Mouse (Mus musculus): ENCODE results near the gene Ssr3. TPM values are rescaled to one million over a fixed set of nuclear protein-coding genes. Genes with fewer than 3 reads are reported as not detected.

The Ssr3 gene
- polyA plus RNA-seq (2015; fragmentation: Nextera tagmentation; extraction: Ambion mirVana): 161 and 175 TPM in 2 replicates

DNA sequence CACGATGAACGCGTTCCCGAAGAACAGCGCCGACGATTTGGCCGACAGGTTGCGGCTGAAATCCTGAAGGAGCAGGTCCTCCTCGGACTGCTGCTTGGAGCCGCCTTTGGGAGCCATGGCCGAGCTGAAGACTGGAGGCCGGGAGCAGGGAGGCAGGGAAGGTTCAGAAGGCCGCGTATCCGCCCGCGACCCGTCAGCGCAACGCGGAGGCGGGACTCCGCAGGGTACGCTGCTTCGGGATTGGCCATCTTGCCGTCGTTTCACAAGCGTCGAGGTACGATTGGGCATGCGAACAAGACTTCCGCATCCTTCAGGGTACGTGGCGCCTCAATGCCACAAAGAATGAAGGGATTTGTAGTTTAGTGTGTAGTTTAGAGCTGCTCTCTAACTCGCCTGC, at the start of gene Ssr3:
Gene Ssr3 (minus strand): TSS at position 203 of the 397 bp plus-strand sequence.
- Histone ChIP-seq H3K9ac (peak within 1 kb of the TSS; percentile 91), H3K4me1 (peaks cover 13% of the 10 kb centered on the region), H3K36me3 (ENCODE audit: poor library complexity, severe bottlenecking) (peaks cover 25% of the 10 kb centered on the region), H3K4me3 (peak within 1 kb of the TSS; percentile 82), H3K27me3 (no peaks in the 10 kb centered on the region), H3K27ac (peak within 1 kb of the TSS; percentile 68), H3K4me2 (peak within 1 kb of the TSS; percentile 80), H3K9me3 (replicated peaks) (no peaks in the 10 kb centered on the region)
- peak; percentile 100 for ATAC-seq
- under 1% methylated on average over 36 of the region's 36 CpGs for WGBS

DNA sequence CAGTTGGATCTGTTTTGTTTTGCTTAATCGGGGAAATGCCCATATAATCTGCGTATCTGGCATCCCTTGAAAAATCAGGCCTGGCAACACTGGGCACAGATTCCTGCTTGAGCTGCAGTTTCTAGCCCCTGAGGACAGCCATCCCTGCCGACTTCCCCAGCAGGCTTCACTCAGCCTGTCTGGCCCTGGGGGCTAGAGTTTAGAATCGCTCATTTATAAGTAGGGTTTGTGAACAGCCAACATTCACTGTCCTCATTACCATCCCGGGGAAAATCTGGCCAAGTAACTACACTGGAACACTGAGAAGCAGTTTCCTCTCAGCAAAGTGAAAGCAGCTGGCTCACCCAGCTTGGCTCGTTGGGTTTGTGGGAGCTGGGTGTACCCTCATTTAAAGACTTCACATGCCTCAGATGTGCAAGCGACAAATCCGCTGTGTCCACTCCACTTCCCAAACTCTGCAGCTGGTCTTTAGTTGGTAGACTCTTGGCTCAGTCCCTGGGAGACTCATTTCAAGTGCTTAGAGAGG, 49.2 kb upstream of the Ssr3 start:
- Histone ChIP-seq H3K27ac (peak overlapping the region; percentile 48), H3K4me2 (peak overlapping the region; percentile 32), H3K4me1 (peaks cover 13% of the 10 kb centered on the region), H3K36me3 (ENCODE audit: poor library complexity, severe bottlenecking) (no peaks in the 10 kb centered on the region), H3K4me3 (no peak overlapping the region), H3K9ac (no peak overlapping the region), H3K9me3 (replicated peaks) (no peaks in the 10 kb centered on the region), H3K27me3 (no peaks in the 10 kb centered on the region)
- ATAC-seq: peak; percentile 79
- WGBS: 46% methylated on average over 8 of the region's 8 CpGs

- Histone ChIP-seq H3K4me1 (peaks cover 10% of the 10 kb centered on the region), H3K4me3 (no peak overlapping the region), H3K27ac (no peak overlapping the region), H3K9ac (no peak overlapping the region), H3K27me3 (no peaks in the 10 kb centered on the region), H3K9me3 (replicated peaks) (no peaks in the 10 kb centered on the region), H3K4me2 (no peak overlapping the region), H3K36me3 (ENCODE audit: poor library complexity, severe bottlenecking) (no peaks in the 10 kb centered on the region)
- no peak for ATAC-seq
- 85% methylated on average over 7 of the region's 7 CpGs for WGBS
Observed at GRCm38 (mm10) chr3:65438511-65439228, 46.2 kb upstream of the Ssr3 start.

GRCm38 (mm10) chr3:65435812-65436211, 43.4 kb upstream of the Ssr3 start:
- Histone ChIP-seq H3K27ac (no peak overlapping the region), H3K4me3 (no peak overlapping the region), H3K9me3 (replicated peaks) (no peaks in the 10 kb centered on the region), H3K27me3 (no peaks in the 10 kb centered on the region), H3K4me2 (no peak overlapping the region), H3K9ac (no peak overlapping the region), H3K36me3 (ENCODE audit: poor library complexity, severe bottlenecking) (no peaks in the 10 kb centered on the region), H3K4me1 (no peaks in the 10 kb centered on the region)
- 55% methylated on average over 2 of the region's 2 CpGs for WGBS
- ATAC-seq: 0 out of 2 replicates have a peak, but pooled peaks have one; percentile 36

DNA sequence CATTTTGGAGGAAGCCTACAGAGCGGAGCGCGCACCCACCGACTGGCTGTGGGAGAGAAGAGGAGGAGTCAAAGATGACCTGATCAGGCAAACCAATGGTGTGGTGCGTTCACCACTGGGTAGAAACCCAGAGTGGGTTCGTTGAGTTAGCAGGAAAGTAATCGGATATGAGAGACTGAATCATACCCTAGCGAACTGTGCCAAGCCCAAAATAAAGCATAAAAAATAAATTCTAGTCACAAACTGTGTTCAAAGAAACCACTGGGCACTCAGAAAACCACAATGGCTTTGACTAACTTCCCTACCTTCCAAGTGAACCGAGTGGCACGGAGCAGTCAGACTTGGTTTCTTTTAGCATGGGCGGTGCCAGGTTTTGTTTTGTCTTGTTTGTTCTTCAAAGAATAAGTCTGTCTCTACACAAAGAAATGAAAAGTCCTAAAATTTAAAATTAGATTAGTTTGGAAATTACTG, 42.7 kb upstream of the Ssr3 start:
- no peaks in the 10 kb centered on the region for H3K4me1 ChIP-seq
- H3K4me3 ChIP-seq: no peak overlapping the region
- H3K4me2 ChIP-seq: no peak overlapping the region
- no peaks in the 10 kb centered on the region for H3K36me3 ChIP-seq (ENCODE audit: poor library complexity, severe bottlenecking)
- WGBS: 80% methylated on average over 11 of the region's 11 CpGs
- no peak overlapping the region for H3K9ac ChIP-seq
- H3K27ac ChIP-seq: no peak overlapping the region
- no peak for ATAC-seq
- H3K27me3 ChIP-seq: no peaks in the 10 kb centered on the region
- no peaks in the 10 kb centered on the region for H3K9me3 ChIP-seq (replicated peaks)

DNA sequence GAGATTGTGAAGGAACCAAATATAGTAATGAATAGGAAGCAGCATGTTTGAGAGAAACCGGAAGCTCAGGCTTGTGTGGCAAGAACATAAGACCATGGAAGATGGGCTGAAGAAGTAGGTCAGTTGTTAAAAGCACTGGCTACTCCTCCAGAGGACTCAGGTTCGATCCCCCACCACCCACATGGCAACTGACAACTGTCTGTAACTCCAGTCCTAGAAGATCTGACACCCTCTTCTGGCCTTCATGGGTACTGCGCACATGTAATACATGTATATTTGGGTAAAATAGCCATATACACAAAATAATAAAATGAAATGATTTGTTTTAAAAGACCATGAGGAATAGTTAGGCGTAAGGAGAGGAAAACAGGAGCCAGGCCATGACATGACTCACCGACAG, 39.8 kb upstream of the Ssr3 start:
- H3K9ac ChIP-seq: no peak overlapping the region
- H3K4me1 ChIP-seq: no peaks in the 10 kb centered on the region
- no peak overlapping the region for H3K4me3 ChIP-seq
- H3K9me3 ChIP-seq (replicated peaks): no peaks in the 10 kb centered on the region
- 92% methylated on average over 5 of the region's 5 CpGs for WGBS
- ATAC-seq: no peak
- no peak overlapping the region for H3K4me2 ChIP-seq
- no peaks in the 10 kb centered on the region for H3K27me3 ChIP-seq
- no peak overlapping the region for H3K27ac ChIP-seq
- no peaks in the 10 kb centered on the region for H3K36me3 ChIP-seq (ENCODE audit: poor library complexity, severe bottlenecking)

GRCm38 (mm10) chr3:65419706-65420105, 27.3 kb upstream of the Ssr3 start:
- Histone ChIP-seq H3K27ac (no peak overlapping the region), H3K27me3 (no peaks in the 10 kb centered on the region), H3K4me1 (no peaks in the 10 kb centered on the region), H3K4me3 (no peak overlapping the region), H3K4me2 (no peak overlapping the region), H3K36me3 (ENCODE audit: poor library complexity, severe bottlenecking) (no peaks in the 10 kb centered on the region), H3K9me3 (replicated peaks) (no peaks in the 10 kb centered on the region; the same call in 1 of the 2 replicates), H3K9ac (no peak overlapping the region)
- 91% methylated on average over 3 of the region's 3 CpGs for WGBS
- no peak for ATAC-seq

DNA sequence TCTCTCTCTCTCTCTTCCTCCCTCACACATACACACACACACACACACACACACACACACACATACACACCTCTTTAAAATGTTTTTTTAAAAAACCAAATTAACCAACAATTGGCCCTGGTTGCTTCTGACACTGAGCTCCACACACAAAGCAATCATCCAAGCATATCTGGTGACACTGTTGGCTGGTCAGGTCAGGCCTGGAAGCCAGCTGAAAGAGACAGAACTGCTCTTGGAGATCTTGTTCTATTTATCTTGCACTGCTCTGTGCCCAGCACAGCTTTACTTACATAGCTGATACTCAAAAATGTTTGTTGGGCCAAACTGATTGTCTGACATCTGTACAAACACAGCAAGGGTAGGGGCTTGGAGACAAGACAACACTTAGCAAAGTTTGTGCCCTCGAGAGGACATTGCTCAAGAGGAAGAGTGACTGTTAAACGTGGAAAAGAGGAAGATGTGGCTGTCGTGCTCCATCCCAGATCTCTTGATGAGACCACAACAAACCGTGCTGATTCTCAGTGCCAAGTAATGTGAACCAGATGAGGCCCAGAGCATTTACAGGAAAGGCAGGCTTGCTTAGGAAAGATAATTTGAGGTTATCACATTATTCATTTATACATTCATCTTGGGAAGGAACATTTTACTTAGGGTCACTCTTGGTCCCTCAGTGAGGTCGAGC, 25.6 kb upstream of the Ssr3 start:
- H3K27ac ChIP-seq: no peak overlapping the region
- H3K4me2 ChIP-seq: no peak overlapping the region
- no peaks in the 10 kb centered on the region for H3K4me1 ChIP-seq
- H3K4me3 ChIP-seq: no peak overlapping the region
- no peak for ATAC-seq
- no peaks in the 10 kb centered on the region for H3K27me3 ChIP-seq
- 85% methylated on average over 5 of the region's 5 CpGs for WGBS
- H3K9ac ChIP-seq: no peak overlapping the region
- H3K36me3 ChIP-seq (ENCODE audit: poor library complexity, severe bottlenecking): no peaks in the 10 kb centered on the region
- H3K9me3 ChIP-seq (replicated peaks): no peaks in the 10 kb centered on the region; the same call in 1 of the 2 replicates

DNA sequence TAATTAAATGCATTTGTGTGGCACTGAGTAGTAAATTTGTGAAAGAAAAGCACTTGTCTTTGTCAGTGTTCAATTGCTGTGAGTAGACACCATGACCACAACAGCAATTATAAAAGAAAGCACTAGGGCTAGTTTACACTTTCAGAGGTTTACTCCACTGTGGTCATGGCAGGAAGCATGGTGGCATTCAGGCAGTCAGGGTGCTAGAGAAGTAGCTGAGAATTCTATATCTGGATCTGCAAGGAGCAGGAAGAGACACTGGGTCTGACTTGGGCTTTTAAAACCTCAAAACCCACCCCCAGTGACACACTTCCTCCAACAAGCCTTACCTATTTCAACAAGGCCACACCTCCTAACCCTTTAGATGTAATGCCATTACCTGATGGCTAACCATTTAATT, 24.1 kb upstream of the Ssr3 start:
- no peak overlapping the region for H3K4me2 ChIP-seq
- no peaks in the 10 kb centered on the region; the same call in 1 of the 2 replicates for H3K9me3 ChIP-seq (replicated peaks)
- no peaks in the 10 kb centered on the region for H3K27me3 ChIP-seq
- no peak overlapping the region for H3K27ac ChIP-seq
- no peak overlapping the region for H3K4me3 ChIP-seq
- no peak for ATAC-seq
- no peaks in the 10 kb centered on the region for H3K36me3 ChIP-seq (ENCODE audit: poor library complexity, severe bottlenecking)
- H3K4me1 ChIP-seq: no peaks in the 10 kb centered on the region
- H3K9ac ChIP-seq: no peak overlapping the region

GRCm38 (mm10) chr3:65407891-65408290, 15.5 kb upstream of the Ssr3 start:
- H3K36me3 ChIP-seq (ENCODE audit: poor library complexity, severe bottlenecking): no peaks in the 10 kb centered on the region
- no peak overlapping the region for H3K9ac ChIP-seq
- H3K27ac ChIP-seq: no peak overlapping the region
- no peak for ATAC-seq
- H3K9me3 ChIP-seq (replicated peaks): no peaks in the 10 kb centered on the region
- no peaks in the 10 kb centered on the region for H3K4me1 ChIP-seq
- H3K4me3 ChIP-seq: no peak overlapping the region
- no peaks in the 10 kb centered on the region for H3K27me3 ChIP-seq
- no peak overlapping the region for H3K4me2 ChIP-seq

GRCm38 (mm10) chr3:65405781-65406180, 13.4 kb upstream of the Ssr3 start:
- Histone ChIP-seq H3K36me3 (ENCODE audit: poor library complexity, severe bottlenecking) (no peaks in the 10 kb centered on the region), H3K27me3 (no peaks in the 10 kb centered on the region), H3K4me1 (no peaks in the 10 kb centered on the region), H3K9ac (no peak overlapping the region), H3K9me3 (replicated peaks) (no peaks in the 10 kb centered on the region), H3K4me2 (no peak overlapping the region), H3K27ac (no peak overlapping the region), H3K4me3 (no peak overlapping the region)
- ATAC-seq: no peak
- 81% methylated on average over 4 of the region's 4 CpGs for WGBS

DNA sequence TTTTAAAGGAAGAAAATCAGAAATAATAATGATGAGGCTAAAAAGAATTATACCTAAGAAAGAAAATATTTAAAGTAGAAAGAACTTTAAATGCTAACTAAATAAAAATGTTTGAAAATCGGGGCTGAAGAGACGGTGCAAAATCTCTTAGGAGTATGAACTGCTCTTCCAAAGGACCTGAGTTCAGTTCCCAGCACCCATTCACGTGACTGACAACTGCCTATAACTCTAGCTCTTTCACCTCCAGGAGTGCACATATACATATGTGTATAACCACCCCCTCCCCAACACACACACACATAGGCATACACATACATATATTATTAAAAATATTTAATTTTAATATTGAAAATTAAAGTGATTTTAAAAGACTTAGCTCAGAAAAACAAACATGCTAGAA, 5.1 kb upstream of the Ssr3 start:
- ATAC-seq: no peak
- WGBS: 91% methylated on average over 3 of the region's 3 CpGs
- Histone ChIP-seq H3K4me3 (no peak overlapping the region), H3K36me3 (ENCODE audit: poor library complexity, severe bottlenecking) (no peaks in the 10 kb centered on the region), H3K9ac (no peak overlapping the region), H3K9me3 (replicated peaks) (no peaks in the 10 kb centered on the region), H3K4me2 (no peak overlapping the region), H3K4me1 (no peaks in the 10 kb centered on the region), H3K27me3 (no peaks in the 10 kb centered on the region), H3K27ac (no peak overlapping the region)
